In genomic region chr1:19531406-19531805, GRCm38 (mm10) we compare ENCODE assay signal across 25 mouse cellular contexts.
DNase-seq lines count a peak whose midpoint lies in the region; ATAC-seq and TF ChIP-seq lines count a peak whose summit lies in the region.
"Had no signal": no experiment of that assay in that cellular context is flagged by ENCODE, and none has a peak within 500 bp of the region (broad histone marks: within the 10 kb centered on the region; RNA-seq: fewer than 3 reads in every experiment).

No protein-coding gene starts in this region.

- no peaks in the 10 kb centered on the region for H3K4me1 ChIP-seq in kidney, embryonic 14.5 days (ENCODE audit: control insufficient read depth, insufficient read depth, low read length)
- H3K4me1 ChIP-seq in kidney, postnatal 0 days (replicated peaks; ENCODE audit: insufficient read depth, low read length) = no peaks in the 10 kb centered on the region
- H3K4me1 ChIP-seq: embryonic facial prominence, embryonic 10.5 days; embryonic facial prominence, embryonic 13.5 days; forebrain, embryonic 12.5 days; forebrain, embryonic 15.5 days; hindbrain, embryonic 12.5 days; hindbrain, embryonic 15.5 days had no signal

- no peak for TF ChIP-seq CTCF in kidney, postnatal 0 days (IDR thresholded peaks at IDR 0.05; ENCODE audit: low read depth)

- no peak overlapping the region for H3K27ac ChIP-seq in kidney, embryonic 14.5 days (ENCODE audit: low read depth, low read length)
- peak overlapping the region; percentile 79 for H3K27ac ChIP-seq in kidney, postnatal 0 days
- H3K27ac ChIP-seq: embryonic facial prominence, embryonic 10.5 days; embryonic facial prominence, embryonic 13.5 days; forebrain, embryonic 12.5 days; forebrain, embryonic 15.5 days; hindbrain, embryonic 12.5 days; hindbrain, embryonic 15.5 days had no signal

- no peak overlapping the region for H3K4me3 ChIP-seq in kidney, embryonic 14.5 days (ENCODE audit: low read length)
- no peak overlapping the region for H3K4me3 ChIP-seq in kidney, postnatal 0 days (replicated peaks; ENCODE audit: low read depth, low read length)
- H3K4me3 ChIP-seq: embryonic facial prominence, embryonic 10.5 days; embryonic facial prominence, embryonic 13.5 days; erythroblast, embryonic 14.5 days; forebrain, embryonic 12.5 days; forebrain, embryonic 15.5 days; hindbrain, embryonic 12.5 days; hindbrain, embryonic 15.5 days had no signal

- H3K4me2 ChIP-seq in kidney, embryonic 14.5 days (replicated peaks; ENCODE audit: low read depth, low read length) = no peak overlapping the region
- no peak overlapping the region for H3K4me2 ChIP-seq in kidney, postnatal 0 days (ENCODE audit: low read length)
- H3K4me2 ChIP-seq: embryonic facial prominence, embryonic 13.5 days; forebrain, embryonic 12.5 days; forebrain, embryonic 15.5 days; heart, embryonic 11.5 days; hindbrain, embryonic 12.5 days; hindbrain, embryonic 15.5 days had no signal

- H3K36me3 ChIP-seq in kidney, embryonic 14.5 days (ENCODE audit: control insufficient read depth, insufficient read depth, low read length) = no peaks in the 10 kb centered on the region
- no peaks in the 10 kb centered on the region for H3K36me3 ChIP-seq in kidney, postnatal 0 days (ENCODE audit: insufficient read depth, low read length)
- H3K36me3 ChIP-seq: embryonic facial prominence, embryonic 10.5 days; embryonic facial prominence, embryonic 13.5 days; forebrain, embryonic 12.5 days; forebrain, embryonic 15.5 days; hindbrain, embryonic 12.5 days; hindbrain, embryonic 15.5 days had no signal

- H3K27me3 ChIP-seq in kidney, embryonic 14.5 days (ENCODE audit: control insufficient read depth, insufficient read depth, low read length) = no peaks in the 10 kb centered on the region
- H3K27me3 ChIP-seq in kidney, postnatal 0 days (ENCODE audit: insufficient read depth, low read length) = no peaks in the 10 kb centered on the region
- H3K27me3 ChIP-seq: embryonic facial prominence, embryonic 13.5 days; forebrain, embryonic 12.5 days; forebrain, embryonic 15.5 days; hindbrain, embryonic 12.5 days; hindbrain, embryonic 15.5 days had no signal

- ATAC-seq in kidney, embryonic 14.5 days (ENCODE audit: low FRiP score, low TSS enrichment) = no peak
- ATAC-seq in kidney, postnatal 0 days (replicated peaks; ENCODE audit: low FRiP score, low read depth) = no peak
- ATAC-seq: activated CD4-positive, CD25-positive, alpha-beta regulatory T cell, adult 4 months; CD4-positive, CD25-positive, alpha-beta regulatory T cell, adult 4 months; forebrain, embryonic 15.5 days had no signal

- no peaks in the 10 kb centered on the region for H3K9me3 ChIP-seq in kidney, embryonic 14.5 days (ENCODE audit: control insufficient read depth, low read length)
- no peaks in the 10 kb centered on the region for H3K9me3 ChIP-seq in kidney, postnatal 0 days (replicated peaks; ENCODE audit: low read length)
- H3K9me3 ChIP-seq: embryonic facial prominence, embryonic 10.5 days; embryonic facial prominence, embryonic 13.5 days; forebrain, embryonic 12.5 days; forebrain, embryonic 15.5 days; hindbrain, embryonic 12.5 days; hindbrain, embryonic 15.5 days had no signal

- DNase-seq in kidney, adult 9 months = peak; percentile 68
- peak; percentile 27 for DNase-seq in kidney, postnatal 0 days (ENCODE audit: low spot score)
- peak; percentile 8 for DNase-seq in kidney, postnatal 14 days
- no peak for DNase-seq in gastrocnemius, postnatal 14 days
- no peak for DNase-seq in frontal cortex, postnatal 14 days (ENCODE audit: low spot score in 2 of 2)
- DNase-seq: adrenal gland, adult 8-10 months; adrenal gland, postnatal 25 days; cerebellum, adult 11-12 months; cerebellum, adult 8-10 months; cerebellum, postnatal 10 days; cerebellum, postnatal 36 days; embryo, embryonic 11 days; gastrocnemius, postnatal 10 days; heart, adult 11 months had no signal

- intact Hi-C loops in gastrocnemius, postnatal 14 days (cut with DNase I; ENCODE audit: low total_unique reads) = no loop called here

- no peak overlapping the region for H3K9ac ChIP-seq in kidney, embryonic 14.5 days (ENCODE audit: low read depth, low read length)
- no peak overlapping the region for H3K9ac ChIP-seq in kidney, postnatal 0 days (ENCODE audit: low read depth, low read length)
- H3K9ac ChIP-seq: embryonic facial prominence, embryonic 13.5 days; forebrain, embryonic 12.5 days; forebrain, embryonic 15.5 days; hindbrain, embryonic 12.5 days; hindbrain, embryonic 15.5 days had no signal

- WGBS in kidney, embryonic 14.5 days = 60% methylated on average over 1 of the region's 1 CpGs
- 66% methylated on average over 1 of the region's 1 CpGs for WGBS in kidney, postnatal 0 days

Comparison
In these comparisons a context has a peak if more than half of its experiments do, and no peak if none do; other contexts are left out.
1. DNase-seq: peak in kidney, adult 9 months (single experiment), kidney, postnatal 0 days (single experiment) and kidney, postnatal 14 days (single experiment); none in gastrocnemius, postnatal 14 days (single experiment) and frontal cortex, postnatal 14 days (0 of 2).